Mouse (Mus musculus) common myeloid progenitor, adult 5-6 weeks (primary cell): Measurements from ENCODE around the gene Rab40b. TPM values are rescaled to one million over a fixed set of nuclear protein-coding genes. Genes with fewer than 3 reads are reported as not detected.
"Not testable (repeated sequence)": the region's sequence is repeated elsewhere in the genome, so short reads cannot be mapped to it uniquely, and the experiment has no call there.

Experiments used
- ATAC-seq: replicated peaks from 2 replicates; pipeline ENCODE4 v1.8.0; 2016; ENCODE audit warnings: low read depth, mild to moderate bottlenecking, moderate TSS enrichment, inconsistent platforms; ENCODE audit not compliant: poor library complexity, severe bottlenecking
- total RNA-seq: library from RNA; stranded (forward); fragments of 200-1000, 187-1606 nt; gene quantifications from 2 replicates; pipeline ENCODE4 v1.2.3, GENCODE M21; 2017

Gene Rab40b
- total RNA-seq, 1 experiment from 2014 or later, result 0.64 TPM

DNA sequence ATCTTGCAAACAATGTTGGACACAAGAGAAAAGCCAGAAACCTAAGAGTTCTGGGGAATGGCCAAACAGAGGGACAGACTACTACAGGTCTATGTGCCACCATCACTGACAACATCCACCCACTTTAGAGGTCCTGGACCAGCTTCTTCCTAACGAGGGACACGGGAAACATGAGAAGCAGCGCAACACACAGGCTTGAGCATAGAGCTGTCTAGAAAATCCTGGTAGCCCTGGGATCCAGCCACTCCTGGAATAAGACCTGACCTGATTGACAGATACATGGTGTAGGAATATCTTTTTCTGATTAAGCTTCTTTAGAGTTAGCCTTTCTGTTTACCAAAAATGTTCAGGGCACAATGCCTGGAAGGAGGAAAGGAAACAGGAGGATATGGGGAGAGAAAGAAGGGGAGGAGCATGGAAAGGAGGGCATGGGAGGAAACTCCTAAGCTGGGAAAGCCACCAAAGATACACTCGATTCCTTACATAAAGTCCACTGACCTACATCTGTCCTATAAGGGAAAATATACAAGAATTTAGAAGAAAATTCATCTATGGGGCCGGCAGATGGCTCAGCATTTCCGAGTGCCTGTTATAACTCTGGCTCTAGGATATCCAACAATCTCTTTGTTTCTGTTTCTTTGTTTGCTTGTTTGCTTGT lies 17.6 kb downstream of the Rab40b start:
- no peak for ATAC-seq

DNA sequence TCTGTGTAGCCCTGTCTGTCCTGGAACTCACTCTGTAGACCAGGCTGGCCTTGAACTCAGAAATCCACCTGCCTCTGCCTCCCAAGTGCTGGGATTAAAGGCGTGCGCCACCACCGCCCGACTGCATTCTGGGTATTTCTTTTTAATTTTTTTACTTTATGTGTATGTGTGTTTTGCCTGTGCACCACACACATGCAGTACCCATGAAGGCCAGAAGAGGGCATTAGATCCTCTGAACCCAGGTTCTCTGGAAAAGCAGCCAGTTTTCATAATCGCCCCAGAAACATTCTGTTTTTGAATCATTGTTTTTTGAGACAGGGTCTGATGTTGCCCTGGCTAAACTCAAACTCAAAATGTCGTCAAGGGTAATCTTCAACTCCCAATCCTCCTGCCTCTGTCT lies 18.4 kb downstream of the Rab40b start:
- peak; percentile 52; the same call in 1 of the 2 replicates for ATAC-seq

DNA sequence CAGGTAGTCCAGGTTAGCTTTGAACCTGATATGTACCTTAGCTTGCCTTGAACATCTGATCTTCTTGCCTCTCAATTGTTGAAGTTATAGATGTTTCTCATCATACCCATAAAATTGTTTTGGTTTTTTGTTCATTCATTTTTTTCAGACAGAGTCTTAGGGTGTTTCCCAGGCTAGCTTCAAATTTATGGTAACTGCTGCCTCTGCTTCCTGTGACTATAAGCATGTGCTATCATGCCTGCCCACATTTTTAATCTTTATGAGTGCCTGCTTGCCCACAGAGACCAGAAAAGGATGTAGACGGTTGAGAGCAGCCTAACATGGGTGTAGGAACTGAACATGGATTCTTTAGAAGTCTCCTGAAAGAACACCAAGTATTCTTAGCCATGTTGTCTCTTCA lies 19.3 kb downstream of the Rab40b start:
- ATAC-seq, result peak; percentile 93

DNA sequence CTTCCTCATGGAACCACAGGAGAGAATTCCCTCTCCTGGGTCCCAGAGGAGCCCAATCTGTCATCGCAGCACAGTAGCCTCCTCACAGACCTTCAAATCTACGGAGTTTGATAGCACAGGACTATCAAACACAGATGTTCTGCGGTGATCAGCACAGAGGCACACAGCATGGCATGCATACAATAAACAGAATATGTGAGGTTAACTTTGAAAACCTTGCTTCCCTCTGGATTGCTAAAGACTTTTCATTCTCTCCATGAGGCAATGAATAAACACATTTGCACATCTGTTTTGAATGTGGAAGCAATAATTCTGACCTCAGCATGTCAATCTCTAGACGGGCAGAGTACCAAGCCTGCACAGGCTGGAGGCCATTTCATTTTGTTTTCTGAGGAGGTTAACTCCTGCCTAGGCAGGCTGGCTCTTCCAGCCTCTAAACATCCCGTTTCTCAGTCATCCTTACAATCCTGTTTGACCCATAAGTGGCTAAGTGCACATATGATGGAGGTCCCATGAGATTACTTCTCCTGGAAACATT lies 20.8 kb downstream of the Rab40b start:
- ATAC-seq, result no peak

DNA sequence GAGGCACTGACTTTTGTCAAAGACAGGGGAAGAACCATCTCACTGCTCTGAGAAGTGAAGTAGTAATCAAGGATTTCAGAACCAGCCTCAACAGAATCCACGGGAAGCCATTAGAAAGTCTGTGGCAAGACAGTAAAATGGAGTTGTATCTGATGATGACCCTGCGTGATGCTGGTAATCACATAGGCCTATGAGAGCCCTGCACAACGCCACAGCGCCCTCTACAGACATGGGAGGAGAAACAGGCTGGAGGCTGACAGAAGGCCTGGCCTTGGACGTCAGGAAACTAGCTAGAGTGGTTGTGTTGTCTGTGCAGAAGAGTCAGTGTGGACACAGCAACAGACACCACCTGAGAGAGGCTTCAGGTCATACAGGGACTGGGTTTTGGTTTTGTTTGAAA lies 25.8 kb downstream of the Rab40b start:
- peak; percentile 92 for ATAC-seq

DNA sequence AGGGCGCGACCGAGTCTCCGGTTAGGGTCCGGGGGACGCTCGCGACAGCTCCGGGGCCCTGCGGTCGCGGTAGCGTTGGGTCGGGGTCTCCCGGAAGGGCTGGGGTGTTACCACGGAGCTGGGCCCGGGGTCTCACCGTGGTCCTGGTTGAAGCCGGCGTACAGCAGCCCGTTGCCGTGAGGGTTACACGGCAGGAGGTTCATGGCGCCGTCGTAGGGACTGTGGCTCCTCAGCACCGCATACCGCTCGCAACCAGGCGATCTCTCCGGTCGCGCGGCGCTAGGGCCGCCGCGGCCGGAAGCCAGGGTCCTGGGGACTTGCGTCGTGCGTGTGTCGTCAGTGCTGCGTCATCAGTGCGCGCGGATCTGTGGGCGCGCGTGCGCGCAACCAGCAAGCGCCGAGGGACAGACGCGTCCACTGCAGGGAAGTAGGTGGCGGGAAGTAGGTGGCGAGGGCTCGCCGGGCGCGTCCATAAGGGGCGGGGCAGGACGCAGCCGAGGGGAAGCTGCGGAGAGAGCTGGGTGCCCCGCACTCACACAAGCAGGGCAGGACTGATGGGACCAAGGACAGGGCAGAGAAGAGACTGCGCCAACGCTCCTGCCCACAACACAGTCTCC lies 33.9 kb downstream of the Rab40b start, which contains the start of gene Wdr45b:
TSS of gene Wdr45b (minus strand) at position 355 of the 617 bp plus-strand sequence.
- ATAC-seq, result peak; percentile 95

DNA sequence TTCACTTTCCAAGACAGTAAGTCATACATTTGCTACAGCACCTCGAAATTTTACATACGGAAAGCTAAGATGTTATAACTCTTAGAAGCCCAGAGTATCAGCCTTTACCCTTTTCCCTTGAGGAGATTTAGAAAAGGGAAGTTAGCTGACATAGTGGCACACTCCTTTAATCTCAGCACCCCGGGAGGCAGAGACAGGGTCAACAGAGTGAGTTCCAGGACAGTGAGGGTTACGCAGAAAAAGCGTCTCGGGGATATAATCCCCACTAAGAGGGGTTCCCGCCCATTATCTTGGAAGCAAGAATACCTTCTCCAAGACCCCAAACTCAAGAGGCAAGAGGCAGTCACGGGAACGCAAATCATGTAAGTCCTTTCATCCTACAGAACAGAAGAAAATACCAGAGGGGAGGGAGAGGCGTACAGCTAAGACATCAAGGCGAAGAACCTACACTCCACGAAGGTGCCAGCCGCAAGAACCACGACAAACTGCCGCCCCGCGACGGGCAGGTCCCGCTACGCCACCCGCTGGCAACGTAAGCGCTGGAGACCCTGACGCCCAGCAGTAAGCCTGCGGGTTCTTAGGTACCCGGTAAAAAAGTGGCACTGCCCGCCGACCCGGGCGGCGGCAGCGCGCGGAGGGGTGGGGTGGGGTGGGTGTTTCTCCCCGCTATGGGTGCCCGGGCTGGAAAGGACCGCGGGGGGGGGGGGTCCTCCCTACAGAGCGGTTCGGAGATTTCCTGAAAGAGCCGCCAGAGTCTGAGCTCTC lies 34.5 kb downstream of the Rab40b start:
- ATAC-seq, result peak; percentile 13; the same call in 1 of the 2 replicates

DNA sequence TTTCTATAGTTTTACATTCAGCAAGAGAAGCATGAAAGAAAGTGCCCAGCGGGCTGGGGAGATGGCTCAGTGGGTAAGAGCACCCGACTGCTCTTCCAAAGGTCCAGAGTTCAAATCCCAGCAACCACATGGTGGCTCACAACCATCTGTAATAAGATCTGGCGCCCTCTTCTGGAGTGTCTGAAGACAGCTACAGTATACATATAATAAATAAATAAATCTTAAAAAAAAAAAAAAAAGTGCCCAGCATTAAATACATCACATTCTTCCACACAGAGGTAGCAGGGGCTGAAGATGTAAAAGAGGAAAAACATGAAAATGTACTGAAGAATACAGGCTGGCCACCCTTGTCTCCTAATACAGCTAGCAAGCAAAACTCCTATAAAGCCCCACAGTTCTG lies 39.3 kb downstream of the Rab40b start:
- not testable (repeated sequence) for ATAC-seq

DNA sequence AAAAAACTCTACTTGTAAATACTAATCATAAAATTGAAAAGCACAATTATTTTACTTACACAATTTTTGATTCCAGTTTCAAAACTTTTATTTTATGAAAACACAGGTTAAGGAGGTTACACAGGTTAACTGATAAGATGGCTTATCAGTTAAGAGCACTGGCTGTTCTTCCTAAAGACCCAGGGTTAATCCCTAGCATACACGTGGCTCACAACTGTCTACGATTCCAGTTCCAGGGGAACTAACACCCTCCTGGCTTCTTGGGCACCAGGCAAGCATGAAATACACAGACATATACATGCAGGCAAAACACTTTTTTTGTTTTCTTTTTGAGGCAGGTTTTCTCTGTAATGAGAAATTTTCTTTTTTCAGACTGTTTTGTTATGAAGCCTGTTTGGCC lies 39.9 kb downstream of the Rab40b start:
- ATAC-seq, result no peak

DNA sequence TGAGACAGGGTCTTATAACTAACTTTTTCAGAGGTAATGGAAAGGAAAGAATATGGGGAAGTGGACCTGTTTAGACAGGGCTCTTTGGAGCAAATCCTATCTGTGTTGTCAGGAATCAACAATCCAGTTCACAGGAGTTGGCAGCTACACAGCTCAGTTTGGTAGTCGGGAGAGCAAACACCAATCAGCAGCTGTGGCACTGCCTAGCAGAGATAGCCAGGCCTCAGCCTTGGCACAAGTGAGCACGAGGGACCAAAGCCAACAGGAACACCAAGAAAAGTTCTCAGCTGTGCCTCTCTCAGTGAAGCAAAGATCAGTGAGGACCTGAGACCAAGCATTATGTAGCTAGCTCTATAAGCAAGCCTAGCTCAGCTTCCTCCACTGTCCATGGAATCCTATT lies 41.0 kb downstream of the Rab40b start:
- ATAC-seq, result 0 out of 2 replicates have a peak, but pooled peaks have one; percentile 27

DNA sequence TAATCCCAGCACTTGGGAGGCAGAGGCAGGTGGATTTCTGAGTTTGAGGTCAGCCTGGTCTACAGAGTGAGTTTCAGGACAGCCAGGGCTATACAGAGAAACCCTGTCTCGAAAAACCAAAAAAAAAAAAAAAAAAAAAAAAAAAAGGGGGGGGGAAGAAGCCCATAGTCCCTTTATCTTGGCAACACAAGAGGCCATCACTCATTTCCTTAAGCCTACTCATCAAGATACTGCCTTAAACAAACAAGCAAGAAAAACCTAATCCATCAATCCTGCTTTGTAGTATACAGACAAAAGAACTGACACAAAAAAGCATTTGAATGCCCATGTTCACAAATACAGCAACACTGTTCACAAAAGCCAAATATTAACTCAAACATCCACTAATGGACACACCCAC lies 45.6 kb downstream of the Rab40b start:
- not testable (repeated sequence) for ATAC-seq

DNA sequence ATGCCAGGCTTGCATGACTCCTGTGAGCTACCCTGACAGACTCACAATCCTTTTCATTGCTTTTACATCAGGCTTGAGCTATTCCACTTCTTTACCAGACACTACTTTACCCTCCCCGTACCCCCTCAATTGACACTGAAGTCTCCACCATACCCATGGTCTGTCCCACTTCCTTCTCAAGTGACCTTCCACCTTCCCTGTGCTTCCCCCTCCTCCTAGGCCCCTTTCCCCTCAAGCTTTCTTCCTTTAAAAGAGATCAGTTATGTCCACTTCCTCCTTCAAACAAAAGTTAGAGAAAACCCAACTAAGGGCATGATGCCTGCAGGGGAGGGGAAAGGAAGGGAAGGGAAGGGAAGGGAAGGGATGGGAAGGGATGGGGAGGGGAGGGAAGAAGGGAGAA lies 47.8 kb downstream of the Rab40b start:
- ATAC-seq, result peak; percentile 45; the same call in 1 of the 2 replicates

DNA sequence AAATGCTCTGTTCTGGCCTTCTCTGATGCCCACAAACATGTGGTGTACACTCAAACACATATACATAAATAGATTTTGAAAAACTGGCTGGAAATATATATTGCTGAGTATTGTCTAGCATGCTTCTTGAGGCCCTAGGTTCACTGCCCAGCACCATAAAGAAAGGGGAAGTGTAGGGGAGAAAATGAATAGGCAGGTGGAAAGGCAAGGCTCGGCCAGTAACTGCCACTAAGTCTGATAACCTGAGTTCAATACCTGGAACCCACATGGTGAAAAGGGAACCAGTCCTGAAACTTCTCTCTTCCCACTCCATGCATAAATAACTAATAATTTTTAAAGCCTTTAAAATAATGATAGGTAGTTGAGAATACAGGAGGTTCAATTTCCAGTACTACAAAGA lies 48.4 kb downstream of the Rab40b start:
- no peak for ATAC-seq

DNA sequence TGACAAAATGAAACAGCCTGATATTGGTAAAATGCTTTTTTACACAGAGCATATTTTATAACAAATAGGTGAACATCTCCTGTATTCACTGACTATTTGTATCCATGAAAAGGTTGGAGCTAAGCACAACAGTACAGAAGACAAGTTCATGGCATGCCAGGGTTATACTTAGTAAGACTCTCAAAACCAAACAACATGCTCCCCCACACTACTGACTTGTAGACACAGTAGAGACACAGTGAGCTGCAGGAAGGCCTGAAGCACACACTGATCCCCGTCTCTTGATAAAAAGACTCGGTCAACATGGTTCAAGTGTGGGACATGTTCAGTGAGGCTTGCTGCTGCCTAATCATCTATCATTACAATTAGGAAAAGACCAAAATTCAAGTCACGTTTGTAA lies 56.4 kb downstream of the Rab40b start:
- ATAC-seq, result no peak

DNA sequence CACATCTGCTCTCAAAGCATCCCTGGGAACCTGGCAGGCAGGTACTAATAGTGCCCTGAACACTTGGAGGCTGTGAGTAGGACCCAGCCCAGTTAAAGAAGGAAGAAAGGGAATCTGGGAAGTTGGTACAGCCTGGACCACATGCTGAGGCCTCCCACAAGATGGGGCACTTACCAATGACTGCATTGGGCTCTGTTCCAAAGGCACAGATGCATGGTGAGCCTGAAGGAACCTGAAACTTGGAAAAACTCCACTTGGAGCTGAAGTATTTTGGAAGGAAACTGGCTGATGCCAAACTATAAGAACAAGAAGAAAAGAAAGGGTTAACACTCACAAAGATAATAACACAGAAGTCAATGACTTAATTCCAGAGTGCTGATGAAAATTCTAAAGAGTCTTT lies 59.4 kb downstream of the Rab40b start:
- ATAC-seq, result no peak

DNA sequence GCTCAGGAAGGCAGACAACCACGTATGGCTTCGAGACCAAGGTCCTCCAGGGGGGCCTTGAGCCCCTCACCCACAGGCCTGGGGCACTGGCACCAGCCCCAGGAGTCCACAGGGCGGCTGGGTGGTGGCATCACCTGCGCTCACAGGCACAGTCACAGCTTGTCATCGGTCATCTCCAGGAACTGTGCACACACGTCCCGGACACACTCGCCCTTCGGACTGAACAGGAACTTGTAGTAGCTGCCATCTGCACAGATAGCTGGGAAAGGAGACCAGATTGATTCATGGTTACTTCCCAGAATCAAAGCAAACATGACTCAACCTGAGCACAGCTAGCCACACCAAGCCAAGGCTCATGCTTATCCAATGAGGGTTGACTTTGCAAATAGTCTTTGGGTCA lies 59.8 kb downstream of the Rab40b start:
- ATAC-seq, result no peak

DNA sequence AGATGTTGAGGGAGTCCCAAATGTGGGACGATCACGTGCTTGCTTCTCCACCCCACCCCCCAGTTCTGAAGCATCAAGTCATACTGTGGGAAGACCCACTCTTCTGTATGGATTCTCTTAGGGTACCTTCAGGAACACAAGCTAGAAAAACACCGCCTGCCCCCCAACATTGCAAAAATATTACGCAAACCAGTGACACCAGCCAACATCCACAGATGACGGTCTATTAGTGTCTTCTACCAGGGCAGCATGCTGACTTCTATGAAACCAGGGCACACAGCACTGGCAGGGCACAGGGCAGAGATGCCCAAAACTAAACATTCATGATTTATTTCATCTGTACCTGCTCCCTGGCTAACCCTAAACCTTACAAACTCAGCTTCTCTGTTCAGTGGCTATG lies 61.4 kb downstream of the Rab40b start:
- ATAC-seq, result no peak

DNA sequence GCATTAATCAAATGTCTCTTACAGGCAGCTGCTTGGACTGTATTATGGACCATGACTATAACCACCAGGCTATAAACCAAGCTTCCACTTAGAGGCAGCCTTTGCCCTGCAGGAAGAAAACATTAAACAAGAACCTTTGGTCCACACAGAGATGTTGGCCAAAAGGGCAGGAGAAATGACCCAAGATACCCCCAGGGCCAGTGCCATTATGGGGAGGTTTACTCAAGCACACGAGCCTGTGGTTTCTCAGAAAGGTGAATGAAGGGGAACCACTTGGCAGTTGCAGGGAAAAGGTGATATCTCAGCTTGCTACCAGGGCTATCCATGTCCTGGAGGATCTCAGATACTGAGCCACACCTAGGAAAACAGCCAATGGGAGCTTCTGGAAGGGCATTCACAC lies 62.0 kb downstream of the Rab40b start:
- ATAC-seq, result no peak

DNA sequence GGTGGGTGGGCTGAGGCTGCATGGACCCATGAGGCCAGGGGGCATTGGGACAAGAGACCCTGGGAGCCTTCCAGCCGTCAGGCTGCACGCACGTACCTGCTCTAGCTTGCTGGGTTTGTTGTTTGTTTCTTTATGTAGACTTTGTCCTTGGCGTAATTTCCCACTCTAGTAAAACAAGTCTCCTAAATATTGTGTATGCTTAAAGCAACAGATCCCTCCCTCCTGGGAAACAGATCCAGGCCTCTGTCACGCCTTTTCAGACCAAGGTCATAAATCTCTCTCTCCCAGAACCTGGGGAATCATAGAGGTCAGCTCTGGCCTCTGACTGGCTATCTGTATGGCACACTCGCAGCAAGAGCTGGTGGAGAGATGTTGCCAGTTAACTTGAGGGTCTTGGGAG lies 80.3 kb downstream of the Rab40b start:
- not testable (repeated sequence) for ATAC-seq

DNA sequence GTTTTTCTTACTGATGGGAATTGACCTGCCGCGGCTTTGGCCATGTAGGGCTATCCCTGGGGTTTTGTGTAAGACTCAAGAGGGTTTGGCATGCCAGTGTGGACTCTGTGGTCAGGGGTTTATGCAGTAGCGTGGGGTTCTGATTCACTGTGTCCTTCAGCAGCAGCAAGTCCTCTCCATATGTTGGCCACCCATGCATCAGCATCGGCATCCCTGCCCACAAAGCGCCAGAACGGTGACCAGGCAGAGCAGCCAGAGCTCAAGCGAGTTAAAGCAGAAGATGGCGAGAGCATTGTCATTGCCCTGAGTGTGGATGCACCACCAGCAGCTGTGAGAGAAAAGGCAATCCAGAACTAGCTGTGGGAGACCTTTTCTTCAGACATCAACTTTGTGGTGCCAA lies 81.4 kb downstream of the Rab40b start:
- no peak for ATAC-seq
